Mouse (Mus musculus) liver, postnatal 0 days (tissue): ENCODE results near the gene Bbs9. TPM values are rescaled to one million over a fixed set of nuclear protein-coding genes. Genes with fewer than 3 reads are reported as not detected.

Source experiments
- ATAC-seq: fragments of 200-750 bp; cut with Nextera tagmentation; 2 replicates; pipeline ENCODE4 v1.8.0; 2017; ENCODE audit warnings: mild to moderate bottlenecking, moderate library complexity
- DNase-seq: peaks from one replicate; pipeline ENCODE4 v3.0.0-alpha.2; 2016
- H3K27ac ChIP-seq: fragments of 300-500 bp; sonication (generic); 2 replicates; pipeline ENCODE4 v1.5.1; 2014; ENCODE audit warnings: antibody characterized with exemption, moderate library complexity, mild to moderate bottlenecking, low read depth
- H3K27me3 ChIP-seq: fragments of 300-500 bp; sonication (generic); 2 replicates; pipeline ENCODE4 v1.6.1; 2014; ENCODE audit warnings: low read length, control low read depth, mixed read lengths; ENCODE audit not compliant: insufficient read depth
- H3K36me3 ChIP-seq: fragments of 300-500 bp; sonication (generic); replicated peaks from 2 replicates; pipeline ENCODE4 v1.6.1; 2014; ENCODE audit warnings: mild to moderate bottlenecking, control low read depth, low read length, moderate library complexity, mixed read lengths; ENCODE audit not compliant: insufficient read depth
- H3K4me1 ChIP-seq: fragments of 300-500 bp; sonication (generic); 2 replicates; pipeline ENCODE4 v1.6.1; 2014; ENCODE audit warnings: antibody characterized with exemption, mild to moderate bottlenecking, control low read depth; ENCODE audit not compliant: insufficient read depth
- H3K4me2 ChIP-seq: fragments of 300-500 bp; sonication (generic); 2 replicates; pipeline ENCODE4 v1.6.1; 2014; ENCODE audit warnings: low read depth, mild to moderate bottlenecking, low read length, moderate library complexity, mixed read lengths
- H3K4me3 ChIP-seq: fragments of 300-500 bp; sonication (generic); 2 replicates; pipeline ENCODE4 v1.5.1; 2014; ENCODE audit warnings: low read depth, low read length
- H3K9ac ChIP-seq: fragments of 300-500 bp; sonication (generic); replicated peaks from 2 replicates; pipeline ENCODE4 v1.6.1; 2014; ENCODE audit warnings: mild to moderate bottlenecking, moderate library complexity
- H3K9me3 ChIP-seq: fragments of 300-500 bp; sonication (generic); 2 replicates; pipeline ENCODE4 v1.6.1; 2016; ENCODE audit warnings: mild to moderate bottlenecking, control low read depth, low read length, mixed read lengths
- CTCF ChIP-seq: sonication (generic); IDR thresholded peaks from 2 replicates; pipeline ENCODE4 v1.5.1; 2016; ENCODE audit warnings: antibody characterized with exemption, low read depth
- EP300 ChIP-seq: IDR thresholded peaks from 2 replicates; pipeline ENCODE4 v1.6.1; 2016; ENCODE audit warnings: antibody characterized with exemption, low read depth, mild to moderate bottlenecking
- WGBS: fragments of 180-500 bp; shearing (Covaris S2); extraction: QIAGEN DNeasy Blood & Tissue Kit; methylation state at CpG from one replicate; pipeline ENCODE4 v1.1.7; 2014; ENCODE audit not compliant: insufficient replicate concordance; 5-methylcytosine and 5-hydroxymethylcytosine counted together
- polyA plus RNA-seq: library from polyadenylated mRNA; unstranded; fragments of >200 nt; fragmentation: Nextera tagmentation; extraction: Ambion mirVana; gene quantifications from 2 replicates; pipeline ENCODE4 v1.2.1, GENCODE M21; 2015

Bbs9 gene
- polyA plus RNA-seq, 1 experiment from 2014 or later = 1.8 TPM

- H3K9ac ChIP-seq = no peak overlapping the region
- WGBS = 75% methylated on average over 3 of the region's 3 CpGs
- no peaks in the 10 kb centered on the region for H3K4me1 ChIP-seq
- no peaks in the 10 kb centered on the region for H3K36me3 ChIP-seq
- ATAC-seq (no peak), DNase-seq (no peak)
- TF ChIP-seq CTCF (no peak), EP300 (no peak)
- no peak overlapping the region for H3K27ac ChIP-seq
- no peak overlapping the region for H3K4me2 ChIP-seq
- no peaks in the 10 kb centered on the region for H3K9me3 ChIP-seq
- H3K4me3 ChIP-seq = no peak overlapping the region
- no peaks in the 10 kb centered on the region for H3K27me3 ChIP-seq
These were observed 208.3 kb downstream of the Bbs9 start for GRCm38 (mm10) chr9:22683786-22684185.

- Histone ChIP-seq H3K4me1 (no peaks in the 10 kb centered on the region), H3K9ac (no peak overlapping the region), H3K36me3 (no peaks in the 10 kb centered on the region), H3K4me3 (no peak overlapping the region), H3K4me2 (no peak overlapping the region), H3K27me3 (no peaks in the 10 kb centered on the region), H3K9me3 (no peaks in the 10 kb centered on the region), H3K27ac (no peak overlapping the region)
- WGBS = 63% methylated on average over 6 of the region's 6 CpGs
- DNase-seq (no peak), ATAC-seq (no peak)
- TF ChIP-seq EP300 = no peak
- no peak for TF ChIP-seq CTCF
These were observed 211.4 kb downstream of the Bbs9 start for GRCm38 (mm10) chr9:22686765-22687472.

GRCm38 (mm10) chr9:22690234-22690633 lies 214.7 kb downstream of the Bbs9 start:
- H3K4me3 ChIP-seq = no peak overlapping the region

GRCm38 (mm10) chr9:22695392-22695791 lies 219.9 kb downstream of the Bbs9 start:
- no peak overlapping the region for H3K4me2 ChIP-seq
- WGBS = 85% methylated on average over 4 of the region's 4 CpGs
- no peaks in the 10 kb centered on the region for H3K27me3 ChIP-seq
- no peak; the same call in 1 of the 2 replicates for TF ChIP-seq CTCF
- no peak for TF ChIP-seq EP300
- no peak overlapping the region for H3K27ac ChIP-seq
- no peaks in the 10 kb centered on the region for H3K9me3 ChIP-seq
- ATAC-seq (no peak), DNase-seq (no peak)
- H3K36me3 ChIP-seq = no peaks in the 10 kb centered on the region
- no peaks in the 10 kb centered on the region for H3K4me1 ChIP-seq
- H3K4me3 ChIP-seq = no peak overlapping the region
- no peak overlapping the region for H3K9ac ChIP-seq

More at GRCm38 (mm10) chr9:22690234-22690633, 214.7 kb downstream of the Bbs9 start:
- no peak for DNase-seq
- no peaks in the 10 kb centered on the region for H3K9me3 ChIP-seq
- H3K36me3 ChIP-seq = no peaks in the 10 kb centered on the region
- 71% methylated on average over 7 of the region's 7 CpGs for WGBS
- TF ChIP-seq CTCF = no peak
- TF ChIP-seq EP300 = no peak
- no peaks in the 10 kb centered on the region for H3K27me3 ChIP-seq
- no peak overlapping the region for H3K9ac ChIP-seq
- ATAC-seq = no peak
- H3K4me1 ChIP-seq = no peaks in the 10 kb centered on the region
- H3K4me2 ChIP-seq = no peak overlapping the region
- H3K27ac ChIP-seq = no peak overlapping the region

- Histone ChIP-seq H3K27ac (no peak overlapping the region), H3K4me1 (no peaks in the 10 kb centered on the region), H3K9ac (no peak overlapping the region), H3K4me2 (no peak overlapping the region), H3K27me3 (no peaks in the 10 kb centered on the region), H3K9me3 (no peaks in the 10 kb centered on the region), H3K36me3 (no peaks in the 10 kb centered on the region), H3K4me3 (no peak overlapping the region)
- ATAC-seq = no peak
- WGBS = 88% methylated on average over 7 of the region's 7 CpGs
- no peak for TF ChIP-seq CTCF
- TF ChIP-seq EP300 = no peak
- DNase-seq = no peak
These were observed 221.4 kb downstream of the Bbs9 start for GRCm38 (mm10) chr9:22696809-22697374.

- no peaks in the 10 kb centered on the region for H3K27me3 ChIP-seq
- WGBS = 55% methylated on average over 4 of the region's 4 CpGs
- H3K36me3 ChIP-seq = no peaks in the 10 kb centered on the region
- no peak overlapping the region for H3K9ac ChIP-seq
- no peak overlapping the region for H3K4me2 ChIP-seq
- no peak overlapping the region for H3K4me3 ChIP-seq
- H3K27ac ChIP-seq = no peak overlapping the region
- no peak for TF ChIP-seq CTCF
- no peak for TF ChIP-seq EP300
- ATAC-seq = no peak
- DNase-seq = no peak
- no peaks in the 10 kb centered on the region for H3K9me3 ChIP-seq
- no peaks in the 10 kb centered on the region for H3K4me1 ChIP-seq
These were observed 222.3 kb downstream of the Bbs9 start for GRCm38 (mm10) chr9:22697811-22698210.
